Comparison of ENCODE assay signal across 8 mouse cellular contexts in genomic region chr13:113663151-113663779, GRCm38 (mm10). TPM values are rescaled to one million over a fixed set of nuclear protein-coding genes. Genes with fewer than 3 reads are reported as not detected.
A peak's percentile ranks its signal among the peaks of the same experiment; 100 is the strongest.
DNase-seq lines count a peak whose midpoint lies in the region; ATAC-seq and TF ChIP-seq lines count a peak whose summit lies in the region.

TSS of gene Hspb3 (minus strand) at chr13:113663676.

- DNase-seq in Muller cell, postnatal 12 days (ENCODE audit: inconsistent ontology term): peak; percentile 72
- DNase-seq in brain, embryonic 14.5 days (ENCODE audit: low read depth): peak; percentile 90
- peak; percentile 68 to 75 for DNase-seq in heart, postnatal 10 days
- no peak for DNase-seq in spleen, postnatal 10 days (ENCODE audit: low spot score in 2 of 2)
- DNase-seq in kidney, postnatal 25 days: no peak

- 52% methylated on average over 28 of the region's 28 CpGs for whole genome bisulfite sequencing in forebrain, embryonic 12.5 days
- WGBS in midbrain, embryonic 15.5 days: 60% methylated on average over 28 of the region's 28 CpGs
- 67% methylated on average over 28 of the region's 28 CpGs for WGBS in kidney, embryonic 15.5 days

- no peak within 1 kb of the TSS for H3K9ac ChIP-seq in forebrain, embryonic 12.5 days
- H3K9ac ChIP-seq in midbrain, embryonic 15.5 days: no peak within 1 kb of the TSS
- no peak within 1 kb of the TSS for H3K9ac ChIP-seq in kidney, embryonic 15.5 days

- H3K27me3 ChIP-seq in forebrain, embryonic 12.5 days: no peaks in the 10 kb centered on the region
- H3K27me3 ChIP-seq in midbrain, embryonic 15.5 days (replicated peaks): no peaks in the 10 kb centered on the region
- no peaks in the 10 kb centered on the region for H3K27me3 ChIP-seq in kidney, embryonic 15.5 days

- no peak for TF ChIP-seq CTCF in brain, embryonic 14.5 days (IDR thresholded peaks at IDR 0.05; ENCODE audit: borderline replicate concordance, extremely low read depth, insufficient read depth, insufficient read length)

- H3K4me2 ChIP-seq in forebrain, embryonic 12.5 days: peak within 1 kb of the TSS; percentile 26
- no peak within 1 kb of the TSS for H3K4me2 ChIP-seq in midbrain, embryonic 15.5 days
- no peak within 1 kb of the TSS for H3K4me2 ChIP-seq in kidney, embryonic 15.5 days

- no peak for TF ChIP-seq POLR2A in brain, embryonic 14.5 days (IDR thresholded peaks at IDR 0.05; ENCODE audit: borderline replicate concordance, extremely low read depth, insufficient read depth, insufficient read length, poor library complexity, severe bottlenecking)

- peaks cover 12% of the 10 kb centered on the region for H3K4me1 ChIP-seq in forebrain, embryonic 12.5 days
- H3K4me1 ChIP-seq in midbrain, embryonic 15.5 days: no peaks in the 10 kb centered on the region
- H3K4me1 ChIP-seq in kidney, embryonic 15.5 days: no peaks in the 10 kb centered on the region

- H3K4me3 ChIP-seq in forebrain, embryonic 12.5 days (replicated peaks): no peak within 1 kb of the TSS
- H3K4me3 ChIP-seq in midbrain, embryonic 15.5 days: no peak within 1 kb of the TSS
- H3K4me3 ChIP-seq in kidney, embryonic 15.5 days (replicated peaks): no peak within 1 kb of the TSS

- ATAC-seq in forebrain, embryonic 12.5 days (ENCODE audit: low FRiP score): peak; percentile 81; the same call in 1 of the 2 replicates
- peak; percentile 71 for ATAC-seq in midbrain, embryonic 15.5 days (replicated peaks)
- ATAC-seq in kidney, embryonic 15.5 days (replicated peaks; ENCODE audit: low FRiP score): no peak

- intact Hi-C loops in heart, postnatal 10 days (cut with DNase I): no loop called here

- no peaks in the 10 kb centered on the region for H3K36me3 ChIP-seq in forebrain, embryonic 12.5 days (replicated peaks)
- no peaks in the 10 kb centered on the region for H3K36me3 ChIP-seq in midbrain, embryonic 15.5 days (replicated peaks)
- H3K36me3 ChIP-seq in kidney, embryonic 15.5 days: no peaks in the 10 kb centered on the region

- no peak within 1 kb of the TSS for H3K27ac ChIP-seq in forebrain, embryonic 12.5 days
- 0 out of 2 replicates have a peak within 1 kb of the TSS, but pooled peaks have one; percentile 2 for H3K27ac ChIP-seq in midbrain, embryonic 15.5 days
- no peak within 1 kb of the TSS for H3K27ac ChIP-seq in kidney, embryonic 15.5 days

- H3K9me3 ChIP-seq in forebrain, embryonic 12.5 days: no peaks in the 10 kb centered on the region
- no peaks in the 10 kb centered on the region for H3K9me3 ChIP-seq in midbrain, embryonic 15.5 days
- H3K9me3 ChIP-seq in kidney, embryonic 15.5 days (replicated peaks): no peaks in the 10 kb centered on the region

RNA-seq across cellular contexts. Expression of gene Hspb3, which starts in this region (rescaled TPM):
- 0.11 and 0.44 TPM in 2 replicates for polyA plus RNA-seq in brain, embryonic 14.5 days (2012; rRNA removed)
- 0.42 TPM in 1 of 2 replicates, not detected in the other for polyA plus RNA-seq in forebrain, embryonic 12.5 days (2016; fragmentation: Nextera tagmentation; extraction: Ambion mirVana)
- total RNA-seq in heart, postnatal 10 days (2021): 10 to 100 TPM; 16.0 to 17.0 TPM
- 0.46 TPM in 1 of 2 replicates, not detected in the other for polyA plus RNA-seq in midbrain, embryonic 15.5 days (2015; fragmentation: Nextera tagmentation; extraction: Ambion mirVana)
- polyA plus RNA-seq in kidney, embryonic 15.5 days (2015; fragmentation: Nextera tagmentation; extraction: Ambion mirVana): 0.90 and 1.7 TPM in 2 replicates

Comparison
In these comparisons a context has a peak if more than half of its experiments do, and no peak if none do; other contexts are left out.
1. Peak in DNase-seq in brain, embryonic 14.5 days; RNA of the gene not detected or under 1 TPM.
2. Peak in ATAC-seq and H3K4me2 ChIP-seq in forebrain, embryonic 12.5 days; RNA of the gene not detected or under 1 TPM.
3. Peak in ATAC-seq and H3K27ac ChIP-seq in midbrain, embryonic 15.5 days; RNA of the gene not detected or under 1 TPM.
4. DNase-seq: peak in Muller cell, postnatal 12 days (single experiment) and heart, postnatal 10 days (2 of 2); none in spleen, postnatal 10 days (0 of 2) and kidney, postnatal 25 days (0 of 2).